Mouse (Mus musculus): ENCODE measurements around the gene Scap.

DNA sequence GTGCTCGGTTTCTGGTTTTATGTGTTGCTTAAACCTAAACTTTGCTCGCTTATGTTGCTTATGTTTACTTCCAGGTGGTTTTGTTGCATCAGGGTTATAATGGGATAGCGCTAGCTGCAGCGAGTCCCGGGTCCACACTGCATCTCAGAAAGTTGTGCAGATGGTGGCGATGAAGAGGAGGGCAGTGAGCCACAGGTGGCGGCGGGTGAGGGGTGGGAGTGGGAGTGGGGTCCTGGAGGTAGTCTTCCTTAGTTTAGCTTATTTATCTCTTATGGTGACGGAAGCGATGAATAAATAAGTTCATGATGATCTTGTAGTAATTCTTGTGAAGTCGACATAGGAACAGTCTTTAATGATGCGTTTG lies 790 bp downstream of the Scap start:
- TF ChIP-seq CTCF (IDR thresholded peaks at IDR 0.05; ENCODE audit: borderline replicate concordance, insufficient read depth, low read depth, low read length): no peak
- no peak for TF ChIP-seq POLR2A (IDR thresholded peaks at IDR 0.05; ENCODE audit: borderline replicate concordance, insufficient read depth, low read length)
